Mouse (Mus musculus) fat pad, adult 2 months (tissue): ENCODE measurements around the gene Sema3d.

Experiments used
- DNase-seq: peaks from one replicate; pipeline ENCODE4 v3.0.0-alpha.2; 2011; ENCODE audit warnings: low read depth, low spot score; ENCODE audit errors: extremely low read depth

Sema3d gene

GRCm38 (mm10) chr5:12498227-12498928 lies 115.2 kb downstream of the Sema3d start:
- no peak for DNase-seq

DNA sequence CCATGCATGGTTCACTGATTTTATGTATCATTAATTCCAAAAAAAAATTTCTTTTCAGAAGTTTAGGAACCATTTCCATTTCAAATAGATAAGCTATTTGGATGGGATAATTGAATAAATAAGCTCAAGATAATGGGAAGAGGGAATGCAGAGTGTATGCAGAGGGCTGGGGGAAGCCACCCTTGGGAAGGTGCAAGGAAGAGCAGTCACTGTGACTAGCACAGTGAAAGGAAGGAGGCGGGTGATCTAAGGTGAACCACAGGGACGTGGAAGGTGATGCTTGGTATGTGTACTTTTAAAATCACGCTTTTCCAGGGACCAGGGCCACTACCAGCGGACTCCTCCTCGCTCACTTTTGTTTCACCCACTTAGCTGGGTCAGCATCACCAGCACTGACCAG lies 115.9 kb downstream of the Sema3d start:
- DNase-seq = no peak

GRCm38 (mm10) chr5:12499791-12500504 lies 116.8 kb downstream of the Sema3d start:
- no peak for DNase-seq

GRCm38 (mm10) chr5:12512471-12512870 lies 129.3 kb downstream of the Sema3d start:
- no peak for DNase-seq

GRCm38 (mm10) chr5:12515283-12515682 lies 132.1 kb downstream of the Sema3d start:
- no peak for DNase-seq

- no peak for DNase-seq
These were observed 142.1 kb downstream of the Sema3d start for GRCm38 (mm10) chr5:12525235-12525767.

DNA sequence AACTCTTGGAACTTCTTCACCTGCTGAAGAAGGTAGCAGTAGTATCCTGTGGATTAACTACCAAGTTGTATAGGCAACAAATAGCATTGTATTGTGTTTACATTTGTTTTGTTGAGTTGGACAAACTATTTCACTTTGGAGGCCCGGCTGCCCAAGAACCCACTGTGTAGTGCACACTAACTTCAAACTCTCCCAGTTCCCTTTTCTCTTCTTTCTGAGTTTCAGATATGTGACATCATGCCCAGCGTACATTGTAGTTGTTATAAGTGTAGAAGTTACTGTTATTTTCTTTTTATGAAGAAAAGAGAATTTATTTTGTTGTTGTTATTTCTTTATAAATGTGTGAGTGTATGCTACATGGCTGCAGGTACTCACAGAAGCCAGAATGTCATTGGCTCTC lies 145.4 kb downstream of the Sema3d start:
- no peak for DNase-seq

- DNase-seq = peak; percentile 7
These were observed 146.6 kb downstream of the Sema3d start for GRCm38 (mm10) chr5:12529771-12530170.

GRCm38 (mm10) chr5:12541268-12541667 lies 158.1 kb downstream of the Sema3d start:
- DNase-seq = no peak

DNA sequence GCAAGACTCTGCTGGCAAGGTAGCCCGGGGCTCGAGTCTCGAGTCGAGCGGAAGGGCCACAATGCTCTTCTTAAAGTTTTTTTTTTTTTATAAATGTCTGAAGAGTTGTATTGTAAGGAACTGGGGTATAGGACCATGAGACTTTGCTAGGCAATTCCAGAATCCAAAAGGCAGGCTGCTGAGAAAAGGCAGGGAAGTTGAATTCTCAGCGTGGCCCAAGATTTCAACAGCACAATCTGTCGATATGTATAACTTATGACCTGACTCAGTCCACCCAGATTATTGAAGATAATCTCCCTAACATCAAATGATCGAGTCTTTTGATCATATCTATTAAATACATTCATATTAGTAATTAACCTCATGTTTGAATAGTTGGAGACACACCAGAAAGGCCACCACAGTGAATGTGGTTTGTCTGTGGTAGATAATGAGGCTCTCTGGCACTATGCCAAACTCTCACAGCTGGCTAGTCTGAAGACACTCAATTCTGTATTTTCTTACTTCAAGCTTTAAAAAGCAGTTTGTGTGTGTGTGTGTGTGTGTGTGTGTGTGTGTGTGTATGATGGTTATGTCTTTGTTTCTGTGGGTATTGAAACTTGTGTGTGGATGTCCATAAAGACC lies 166.0 kb downstream of the Sema3d start:
- DNase-seq = no peak

DNA sequence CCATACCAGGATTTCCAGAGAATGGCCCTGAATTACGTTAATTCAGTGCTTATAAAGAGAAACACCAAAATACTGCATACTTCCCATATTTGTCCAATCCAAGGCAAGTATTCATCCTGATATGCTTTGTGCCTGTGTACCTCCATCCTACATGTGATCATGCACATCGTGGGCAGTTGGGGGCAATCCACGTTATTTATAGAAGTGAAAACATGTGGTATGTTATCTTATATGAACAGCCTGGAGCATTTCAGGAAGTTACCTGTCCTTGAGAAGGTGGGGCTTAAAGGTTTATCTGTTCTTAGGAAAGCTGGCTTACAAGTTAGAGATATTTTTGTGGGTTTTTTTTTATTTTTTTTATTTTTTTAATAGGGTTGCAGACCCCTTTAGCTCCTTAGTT lies 172.2 kb downstream of the Sema3d start:
- no peak for DNase-seq

GRCm38 (mm10) chr5:12557889-12558288 lies 174.7 kb downstream of the Sema3d start:
- no peak for DNase-seq

GRCm38 (mm10) chr5:12561740-12562139 lies 178.6 kb downstream of the Sema3d start:
- DNase-seq = no peak

DNA sequence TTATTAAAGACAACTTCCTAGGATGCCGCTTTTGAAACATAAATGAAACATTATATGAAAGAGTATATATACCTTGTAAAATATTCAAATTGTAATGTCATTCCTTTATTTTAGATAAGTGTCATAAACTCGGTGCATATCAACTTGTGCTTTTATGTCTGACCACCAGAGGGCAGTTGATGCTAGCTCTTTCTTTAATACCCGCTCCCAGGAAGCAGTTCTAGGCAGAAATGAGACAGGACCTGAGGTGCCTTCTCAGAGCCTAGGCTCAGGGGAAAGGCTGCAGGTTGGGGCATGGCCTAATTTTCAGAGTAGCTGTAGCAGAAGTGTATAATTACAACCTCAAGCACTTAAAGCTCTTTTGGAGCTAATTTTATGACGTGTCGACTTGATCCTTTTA lies 179.0 kb downstream of the Sema3d start:
- no peak for DNase-seq

- no peak for DNase-seq
These were observed 179.9 kb downstream of the Sema3d start for GRCm38 (mm10) chr5:12563132-12563531.

- DNase-seq = no peak
These were observed 181.5 kb downstream of the Sema3d start for GRCm38 (mm10) chr5:12564602-12565220.

DNA sequence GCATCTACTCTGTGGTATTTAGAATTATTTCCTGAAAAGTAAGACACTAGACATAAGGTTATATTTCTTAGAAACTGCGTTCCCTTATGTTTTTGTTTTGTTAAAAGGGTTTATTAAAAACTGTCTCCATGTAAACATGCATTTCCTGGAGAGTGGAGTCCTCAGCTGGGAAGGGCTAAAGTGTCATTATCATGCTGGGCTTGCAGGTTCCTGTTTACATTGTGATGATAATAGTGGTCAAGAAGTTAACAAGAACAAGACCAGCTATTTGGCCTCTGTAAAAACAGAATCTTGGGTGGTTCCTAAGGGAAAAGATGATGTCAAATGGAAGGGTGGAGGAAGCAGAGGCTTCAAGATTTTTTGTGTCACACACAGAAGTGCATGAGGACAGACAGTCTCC lies 183.4 kb downstream of the Sema3d start:
- DNase-seq = no peak

GRCm38 (mm10) chr5:12574551-12574950 lies 191.4 kb downstream of the Sema3d start:
- DNase-seq = no peak

DNA sequence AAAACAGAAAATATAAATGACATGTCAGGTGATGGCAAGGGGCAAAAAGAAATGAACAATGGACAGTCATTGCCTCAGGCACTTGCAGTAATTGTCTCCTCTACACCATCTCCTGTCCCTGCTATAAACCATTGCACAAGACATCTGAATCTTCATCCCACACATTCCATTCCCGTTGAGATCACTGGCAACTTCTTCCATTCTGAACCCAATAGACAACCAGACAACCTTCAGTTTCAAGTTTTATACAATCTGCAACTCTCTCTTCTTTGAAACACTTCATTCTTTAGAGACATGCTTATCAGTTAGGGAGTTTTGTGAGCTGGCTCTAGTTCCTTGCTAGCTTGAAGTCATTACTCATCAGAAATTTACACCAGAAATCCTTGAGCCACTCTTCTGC lies 192.1 kb downstream of the Sema3d start:
- no peak for DNase-seq

GRCm38 (mm10) chr5:12579752-12580151 lies 196.6 kb downstream of the Sema3d start:
- DNase-seq = no peak

GRCm38 (mm10) chr5:12582540-12582939 lies 199.4 kb downstream of the Sema3d start:
- DNase-seq = no peak
